Mouse (Mus musculus): ENCODE results near the gene Ninj2. TPM values are rescaled to one million over a fixed set of nuclear protein-coding genes. Genes with fewer than 3 reads are reported as not detected.

Ninj2 gene
- polyA plus RNA-seq, 1 experiment from 2014 or later = not detected

GRCm38 (mm10) chr6:120227068-120227467, 133.9 kb downstream of the Ninj2 start:
- peaks cover 7% of the 10 kb centered on the region; the same call in 1 of the 2 replicates for H3K4me1 ChIP-seq
- no peak overlapping the region for H3K4me3 ChIP-seq

GRCm38 (mm10) chr6:120229806-120230205, 136.7 kb downstream of the Ninj2 start:
- H3K9ac ChIP-seq (replicated peaks) = no peak overlapping the region
- WGBS = 71% methylated on average over 7 of the region's 7 CpGs
- H3K27ac ChIP-seq (replicated peaks) = no peak overlapping the region
- H3K4me3 ChIP-seq = no peak overlapping the region
- no peaks in the 10 kb centered on the region for H3K27me3 ChIP-seq
- H3K4me2 ChIP-seq (replicated peaks) = no peak overlapping the region
- no peak for ATAC-seq (ENCODE audit: low FRiP score, low read depth)
- H3K4me1 ChIP-seq = peaks cover 7% of the 10 kb centered on the region; the same call in 1 of the 2 replicates
- no peaks in the 10 kb centered on the region for H3K36me3 ChIP-seq
- H3K9me3 ChIP-seq = no peaks in the 10 kb centered on the region

More at GRCm38 (mm10) chr6:120227068-120227467, 133.9 kb downstream of the Ninj2 start:
- Histone ChIP-seq H3K27ac (replicated peaks) (no peak overlapping the region), H3K36me3 (no peaks in the 10 kb centered on the region), H3K4me2 (replicated peaks) (no peak overlapping the region), H3K9me3 (no peaks in the 10 kb centered on the region), H3K27me3 (no peaks in the 10 kb centered on the region), H3K9ac (replicated peaks) (no peak overlapping the region)
- ATAC-seq (ENCODE audit: low FRiP score, low read depth) = no peak
- WGBS = 89% methylated on average over 7 of the region's 7 CpGs

GRCm38 (mm10) chr6:120230441-120230840, 137.3 kb downstream of the Ninj2 start:
- Histone ChIP-seq H3K27me3 (no peaks in the 10 kb centered on the region), H3K27ac (replicated peaks) (no peak overlapping the region), H3K4me1 (peaks cover 7% of the 10 kb centered on the region; the same call in 1 of the 2 replicates), H3K36me3 (no peaks in the 10 kb centered on the region), H3K9ac (replicated peaks) (no peak overlapping the region), H3K4me2 (replicated peaks) (no peak overlapping the region), H3K4me3 (no peak overlapping the region), H3K9me3 (no peaks in the 10 kb centered on the region)
- WGBS = 15% methylated on average over 1 of the region's 1 CpGs
- no peak for ATAC-seq (ENCODE audit: low FRiP score, low read depth)

- Histone ChIP-seq H3K27me3 (no peaks in the 10 kb centered on the region), H3K4me2 (replicated peaks) (no peak overlapping the region), H3K36me3 (no peaks in the 10 kb centered on the region), H3K9me3 (no peaks in the 10 kb centered on the region), H3K4me3 (no peak overlapping the region), H3K27ac (replicated peaks) (no peak overlapping the region), H3K9ac (replicated peaks) (no peak overlapping the region), H3K4me1 (peaks cover 7% of the 10 kb centered on the region; the same call in 1 of the 2 replicates)
- no peak for ATAC-seq (ENCODE audit: low FRiP score, low read depth)
- WGBS = 95% methylated on average over 6 of the region's 6 CpGs
Observed at GRCm38 (mm10) chr6:120232885-120233284, 139.7 kb downstream of the Ninj2 start.

- H3K36me3 ChIP-seq = no peaks in the 10 kb centered on the region
- no peak overlapping the region for H3K27ac ChIP-seq (replicated peaks)
- no peak overlapping the region for H3K4me2 ChIP-seq (replicated peaks)
- H3K27me3 ChIP-seq = no peaks in the 10 kb centered on the region
- H3K4me1 ChIP-seq = no peaks in the 10 kb centered on the region; the same call in 1 of the 2 replicates
- ATAC-seq (ENCODE audit: low FRiP score, low read depth) = no peak
- no peak overlapping the region for H3K4me3 ChIP-seq
- 75% methylated on average over 7 of the region's 7 CpGs for WGBS
- H3K9me3 ChIP-seq = no peaks in the 10 kb centered on the region
- no peak overlapping the region for H3K9ac ChIP-seq (replicated peaks)
Observed at GRCm38 (mm10) chr6:120235874-120236273, 142.7 kb downstream of the Ninj2 start.

GRCm38 (mm10) chr6:120240461-120240860, 147.3 kb downstream of the Ninj2 start:
- Histone ChIP-seq H3K9me3 (no peaks in the 10 kb centered on the region), H3K4me2 (replicated peaks) (no peak overlapping the region), H3K36me3 (no peaks in the 10 kb centered on the region), H3K27me3 (no peaks in the 10 kb centered on the region), H3K4me3 (no peak overlapping the region), H3K4me1 (no peaks in the 10 kb centered on the region), H3K9ac (replicated peaks) (no peak overlapping the region), H3K27ac (replicated peaks) (no peak overlapping the region)
- 81% methylated on average over 5 of the region's 5 CpGs for WGBS
- ATAC-seq (ENCODE audit: low FRiP score, low read depth) = no peak

GRCm38 (mm10) chr6:120241453-120241852, 148.3 kb downstream of the Ninj2 start:
- no peaks in the 10 kb centered on the region for H3K27me3 ChIP-seq
- H3K4me2 ChIP-seq (replicated peaks) = no peak overlapping the region
- H3K4me3 ChIP-seq = no peak overlapping the region
- H3K4me1 ChIP-seq = no peaks in the 10 kb centered on the region
- 92% methylated on average over 12 of the region's 12 CpGs for WGBS
- no peak overlapping the region for H3K27ac ChIP-seq (replicated peaks)
- H3K36me3 ChIP-seq = no peaks in the 10 kb centered on the region
- no peak overlapping the region for H3K9ac ChIP-seq (replicated peaks)
- no peaks in the 10 kb centered on the region for H3K9me3 ChIP-seq
- ATAC-seq (ENCODE audit: low FRiP score, low read depth) = no peak

GRCm38 (mm10) chr6:120242530-120242929, 149.4 kb downstream of the Ninj2 start:
- ATAC-seq (ENCODE audit: low FRiP score, low read depth) = no peak
- H3K27ac ChIP-seq (replicated peaks) = no peak overlapping the region

GRCm38 (mm10) chr6:120243250-120243649, 150.1 kb downstream of the Ninj2 start:
- Histone ChIP-seq H3K9me3 (no peaks in the 10 kb centered on the region), H3K27me3 (no peaks in the 10 kb centered on the region), H3K9ac (replicated peaks) (no peak overlapping the region), H3K36me3 (no peaks in the 10 kb centered on the region), H3K4me3 (no peak overlapping the region), H3K4me2 (replicated peaks) (no peak overlapping the region), H3K4me1 (no peaks in the 10 kb centered on the region), H3K27ac (replicated peaks) (no peak overlapping the region)
- WGBS = 76% methylated on average over 8 of the region's 8 CpGs
- no peak for ATAC-seq (ENCODE audit: low FRiP score, low read depth)

More at GRCm38 (mm10) chr6:120242530-120242929, 149.4 kb downstream of the Ninj2 start:
- 90% methylated on average over 8 of the region's 8 CpGs for WGBS
- no peaks in the 10 kb centered on the region for H3K4me1 ChIP-seq
- no peak overlapping the region for H3K9ac ChIP-seq (replicated peaks)
- no peak overlapping the region for H3K4me3 ChIP-seq
- no peaks in the 10 kb centered on the region for H3K9me3 ChIP-seq
- no peaks in the 10 kb centered on the region for H3K27me3 ChIP-seq
- no peak overlapping the region for H3K4me2 ChIP-seq (replicated peaks)
- H3K36me3 ChIP-seq = no peaks in the 10 kb centered on the region

GRCm38 (mm10) chr6:120246676-120247075, 153.5 kb downstream of the Ninj2 start:
- no peak overlapping the region for H3K4me3 ChIP-seq
- H3K9ac ChIP-seq (replicated peaks) = no peak overlapping the region
- no peak overlapping the region for H3K4me2 ChIP-seq (replicated peaks)
- H3K9me3 ChIP-seq = no peaks in the 10 kb centered on the region
- H3K36me3 ChIP-seq = no peaks in the 10 kb centered on the region
- 91% methylated on average over 5 of the region's 5 CpGs for WGBS
- no peaks in the 10 kb centered on the region for H3K27me3 ChIP-seq
- no peak overlapping the region for H3K27ac ChIP-seq (replicated peaks)
- no peaks in the 10 kb centered on the region for H3K4me1 ChIP-seq
- no peak for ATAC-seq (ENCODE audit: low FRiP score, low read depth)

GRCm38 (mm10) chr6:120249831-120250230, 156.7 kb downstream of the Ninj2 start:
- ATAC-seq (ENCODE audit: low FRiP score, low read depth) = no peak
- 75% methylated on average over 5 of the region's 5 CpGs for WGBS
- H3K27me3 ChIP-seq = no peaks in the 10 kb centered on the region
- H3K4me3 ChIP-seq = no peak overlapping the region
- H3K4me1 ChIP-seq = no peaks in the 10 kb centered on the region
- no peaks in the 10 kb centered on the region for H3K36me3 ChIP-seq
- no peak overlapping the region for H3K4me2 ChIP-seq (replicated peaks)
- H3K9ac ChIP-seq (replicated peaks) = no peak overlapping the region
- no peaks in the 10 kb centered on the region for H3K9me3 ChIP-seq
- no peak overlapping the region for H3K27ac ChIP-seq (replicated peaks)
